Mouse (Mus musculus): ENCODE data around the gene Eif2b3. TPM values are rescaled to one million over a fixed set of nuclear protein-coding genes. Genes with fewer than 3 reads are reported as not detected.

Gene Eif2b3
- polyA plus RNA-seq, 1 experiment from 2014 or later = 45.5 TPM

DNA sequence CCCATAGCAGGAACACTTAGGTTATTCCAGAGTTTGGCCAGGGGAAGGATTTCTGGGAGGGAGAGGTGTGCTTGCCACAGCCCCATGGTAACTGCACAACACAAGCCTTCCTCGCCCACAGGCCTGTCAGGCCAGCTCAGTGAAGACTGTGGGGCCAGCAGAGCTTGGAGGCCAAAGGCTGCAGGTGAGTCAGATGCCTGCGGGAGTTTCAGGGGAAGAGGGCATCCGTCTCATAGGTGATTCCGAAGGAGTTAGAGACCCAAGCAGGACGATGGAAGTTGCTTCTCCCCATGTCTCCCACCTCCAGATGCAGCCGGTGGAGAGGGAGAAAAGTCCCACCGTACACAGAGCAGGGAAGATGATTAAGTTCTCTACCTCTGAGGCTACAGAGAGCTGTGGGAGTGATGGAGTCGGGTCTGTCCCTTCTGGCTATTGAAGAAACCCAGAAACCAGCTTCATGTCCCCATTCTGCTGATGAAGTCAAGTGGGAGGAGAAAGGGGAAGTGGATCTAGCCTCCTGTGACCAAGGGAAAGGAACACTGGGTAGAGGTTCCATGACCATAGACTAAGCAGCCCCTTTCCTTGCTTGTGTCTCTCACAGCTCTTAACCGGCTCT is 107.6 kb downstream of the Eif2b3 start, which contains the start of gene Tctex1d4:
TSS of gene Tctex1d4 (plus strand) at position 120 of the 616 bp plus-strand sequence.
- Histone ChIP-seq H3K9me3 (no peaks in the 10 kb centered on the region), H3K27ac (peak within 1 kb of the TSS; percentile 80), H3K27me3 (no peaks in the 10 kb centered on the region), H3K36me3 (peaks cover 31% of the 10 kb centered on the region), H3K4me2 (replicated peaks) (0 out of 2 replicates have a peak within 1 kb of the TSS, but pooled peaks have one; percentile 9), H3K4me3 (replicated peaks) (no peak within 1 kb of the TSS), H3K4me1 (replicated peaks) (peaks cover 37% of the 10 kb centered on the region), H3K9ac (replicated peaks) (peak within 1 kb of the TSS; percentile 59)
- WGBS = 89% methylated on average over 9 of the region's 9 CpGs
- ATAC-seq = no peak

DNA sequence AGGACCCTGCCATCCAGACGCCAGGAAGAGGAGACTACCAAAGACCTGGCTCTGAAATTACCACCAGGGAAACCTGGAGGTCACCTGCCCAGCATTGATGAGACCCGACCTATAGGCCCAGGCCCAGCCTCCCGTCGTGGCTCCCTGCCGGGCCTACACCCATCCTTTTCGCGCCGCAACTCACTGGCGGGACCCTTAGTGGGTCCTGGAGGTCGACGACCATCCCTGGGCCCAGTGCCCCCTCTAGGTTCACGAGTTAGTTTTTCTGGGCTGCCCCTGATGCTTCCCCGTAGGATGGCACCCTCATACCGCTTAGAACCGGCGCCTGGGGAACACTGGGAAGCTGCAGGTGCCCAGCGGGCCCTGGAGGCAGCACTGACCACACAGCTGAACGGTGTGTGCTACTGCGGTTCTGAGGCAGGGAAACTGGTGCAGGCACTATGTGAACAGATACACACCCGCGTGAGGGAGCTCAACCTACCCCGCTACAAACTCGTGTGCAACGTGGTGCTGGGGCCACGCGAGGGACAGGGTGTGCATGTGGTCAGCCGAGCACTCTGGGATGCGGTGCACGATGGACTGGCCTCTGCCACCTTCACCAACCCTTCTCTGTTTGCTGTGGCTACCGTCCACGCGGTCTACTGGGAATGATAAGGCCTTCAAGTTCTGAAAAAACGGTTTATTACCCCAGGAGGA is 108.9 kb downstream of the Eif2b3 start:
- Histone ChIP-seq H3K27me3 (no peaks in the 10 kb centered on the region), H3K9me3 (no peaks in the 10 kb centered on the region), H3K4me1 (replicated peaks) (peaks cover 50% of the 10 kb centered on the region), H3K4me2 (replicated peaks) (no peak overlapping the region), H3K4me3 (replicated peaks) (no peak overlapping the region), H3K9ac (replicated peaks) (no peak overlapping the region), H3K36me3 (peaks cover 31% of the 10 kb centered on the region), H3K27ac (no peak overlapping the region)
- 93% methylated on average over 33 of the region's 33 CpGs for WGBS
- ATAC-seq = no peak

DNA sequence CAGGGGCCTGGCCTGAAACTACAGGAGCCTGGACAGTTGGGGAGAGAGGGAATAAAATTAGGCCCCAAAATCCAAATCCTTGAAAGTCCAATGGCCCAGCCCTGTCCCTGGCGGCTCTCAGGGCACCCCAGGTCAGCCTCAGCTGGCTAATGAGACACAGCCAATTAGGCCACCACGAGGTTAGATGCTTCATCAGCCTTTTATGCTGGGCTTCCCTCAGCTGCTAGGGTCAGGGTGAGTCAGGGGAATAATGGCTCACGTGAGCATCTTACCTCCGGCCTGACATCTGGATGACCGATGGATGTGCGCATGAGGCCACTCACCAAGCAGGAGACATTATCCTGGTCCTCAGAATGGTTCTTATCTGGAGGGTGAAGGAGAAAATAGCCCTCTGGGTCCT is 111.6 kb downstream of the Eif2b3 start:
- Histone ChIP-seq H3K27ac (no peak overlapping the region), H3K27me3 (no peaks in the 10 kb centered on the region), H3K9ac (replicated peaks) (peak overlapping the region; percentile 41; the same call in 1 of the 2 replicates), H3K4me1 (replicated peaks) (peaks cover 46% of the 10 kb centered on the region), H3K4me2 (replicated peaks) (peak overlapping the region; percentile 86), H3K9me3 (no peaks in the 10 kb centered on the region), H3K4me3 (replicated peaks) (0 out of 2 replicates have a peak overlapping the region, but pooled peaks have one; percentile 84), H3K36me3 (peaks cover 31% of the 10 kb centered on the region)
- 36% methylated on average over 6 of the region's 6 CpGs for WGBS
- ATAC-seq = no peak

DNA sequence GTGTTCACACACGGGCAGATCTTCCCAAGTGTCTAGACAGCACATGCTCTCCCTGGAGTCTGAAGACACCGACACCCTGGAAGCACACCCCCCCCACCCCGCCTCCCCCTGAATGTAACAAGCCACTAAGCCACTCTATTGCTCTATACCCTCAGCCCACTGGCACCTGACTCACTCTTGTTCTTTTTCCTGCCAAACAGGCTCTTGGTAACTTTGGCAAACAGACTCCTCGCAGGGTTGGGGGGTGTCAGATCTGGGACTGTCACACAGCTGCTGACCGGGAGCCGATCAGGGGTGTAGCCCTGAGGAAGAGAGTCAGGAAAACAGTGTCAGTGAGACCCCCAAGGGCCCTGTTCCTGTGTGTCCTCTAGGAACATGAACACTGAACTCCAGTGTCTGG is 112.0 kb downstream of the Eif2b3 start:
- Histone ChIP-seq H3K27ac (peak overlapping the region; percentile 69), H3K4me3 (replicated peaks) (peak overlapping the region; percentile 84), H3K9ac (replicated peaks) (peak overlapping the region; percentile 88; the same call in 1 of the 2 replicates), H3K4me2 (replicated peaks) (peak overlapping the region; percentile 86), H3K27me3 (no peaks in the 10 kb centered on the region; the same call in 1 of the 2 replicates), H3K36me3 (peaks cover 31% of the 10 kb centered on the region), H3K9me3 (no peaks in the 10 kb centered on the region), H3K4me1 (replicated peaks) (peaks cover 42% of the 10 kb centered on the region)
- ATAC-seq = no peak
- whole genome bisulfite sequencing = 47% methylated on average over 6 of the region's 6 CpGs

DNA sequence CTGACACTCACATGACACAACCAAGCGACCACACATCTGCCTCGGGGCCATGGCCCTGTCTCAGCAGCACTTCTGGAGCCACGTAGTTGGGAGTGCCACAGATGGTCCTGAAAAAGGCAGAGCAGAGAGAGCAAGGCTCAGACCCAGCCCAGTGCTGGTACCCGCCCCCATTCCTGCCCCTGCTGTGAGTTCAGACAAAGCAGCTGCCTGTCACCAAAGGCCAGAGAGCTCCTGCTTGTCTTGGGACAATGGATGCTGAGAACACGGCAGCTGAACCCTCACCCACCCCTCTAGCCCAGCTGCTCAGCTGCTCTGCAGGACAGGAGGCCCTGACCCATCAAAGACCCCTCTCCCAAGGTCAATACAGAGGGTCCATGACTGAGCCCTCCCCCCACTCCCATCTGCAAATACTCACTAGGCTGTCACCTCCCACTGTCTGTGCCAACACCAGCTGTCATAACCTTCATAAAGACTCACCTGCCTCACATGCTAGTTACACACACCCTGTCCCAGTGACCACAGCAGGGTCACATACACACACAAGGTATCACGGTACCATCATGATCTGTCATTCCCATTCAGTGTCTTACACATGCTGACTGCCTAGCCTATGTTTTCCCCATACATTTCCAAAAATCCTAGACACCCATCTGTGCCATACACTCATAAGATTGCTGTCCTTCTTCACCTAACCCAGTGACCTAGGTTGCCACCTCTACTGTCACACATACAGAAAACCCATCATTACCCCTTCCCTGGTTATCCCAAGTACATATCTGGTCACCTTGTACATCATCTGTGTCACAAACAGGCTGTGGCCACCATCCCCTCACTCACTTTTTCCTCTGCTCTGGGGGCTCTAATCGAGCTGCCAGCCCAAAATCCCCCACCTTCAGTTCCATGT is 112.9 kb downstream of the Eif2b3 start:
- H3K4me2 ChIP-seq (replicated peaks) = peak overlapping the region; percentile 86
- H3K4me3 ChIP-seq (replicated peaks) = peak overlapping the region; percentile 84
- 3% methylated on average over 7 of the region's 7 CpGs for WGBS
- H3K4me1 ChIP-seq (replicated peaks) = peaks cover 42% of the 10 kb centered on the region
- no peaks in the 10 kb centered on the region for H3K9me3 ChIP-seq
- peak; percentile 66 for ATAC-seq
- H3K27me3 ChIP-seq = no peaks in the 10 kb centered on the region; the same call in 1 of the 2 replicates
- H3K36me3 ChIP-seq = peaks cover 31% of the 10 kb centered on the region
- H3K27ac ChIP-seq = peak overlapping the region; percentile 69
- H3K9ac ChIP-seq (replicated peaks) = peak overlapping the region; percentile 88

DNA sequence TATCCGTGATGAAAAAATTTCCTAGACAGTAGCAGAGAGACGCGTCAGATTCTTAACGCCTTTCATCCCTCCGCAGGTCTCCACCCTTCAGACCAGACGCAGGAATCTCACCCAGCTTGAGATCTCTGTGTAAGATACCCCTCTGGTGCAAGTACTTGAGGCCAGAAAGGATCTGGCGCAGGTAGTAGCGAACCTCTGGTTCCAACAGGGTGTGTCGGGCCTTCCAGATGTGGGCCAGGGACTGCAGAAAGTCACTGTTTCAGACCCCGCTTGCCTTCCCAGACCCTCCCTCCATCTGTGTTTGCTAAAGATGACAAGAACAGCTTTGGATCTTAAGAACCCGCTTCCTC is 113.6 kb downstream of the Eif2b3 start:
- peaks cover 42% of the 10 kb centered on the region for H3K4me1 ChIP-seq (replicated peaks)
- H3K9ac ChIP-seq (replicated peaks) = peak overlapping the region; percentile 88
- no peak for ATAC-seq
- 0 out of 2 replicates have a peak overlapping the region, but pooled peaks have one; percentile 69 for H3K27ac ChIP-seq
- H3K27me3 ChIP-seq = no peaks in the 10 kb centered on the region; the same call in 1 of the 2 replicates
- H3K4me2 ChIP-seq (replicated peaks) = peak overlapping the region; percentile 86
- peaks cover 29% of the 10 kb centered on the region for H3K36me3 ChIP-seq
- WGBS = 4% methylated on average over 11 of the region's 11 CpGs
- no peaks in the 10 kb centered on the region for H3K9me3 ChIP-seq
- peak overlapping the region; percentile 84 for H3K4me3 ChIP-seq (replicated peaks)

DNA sequence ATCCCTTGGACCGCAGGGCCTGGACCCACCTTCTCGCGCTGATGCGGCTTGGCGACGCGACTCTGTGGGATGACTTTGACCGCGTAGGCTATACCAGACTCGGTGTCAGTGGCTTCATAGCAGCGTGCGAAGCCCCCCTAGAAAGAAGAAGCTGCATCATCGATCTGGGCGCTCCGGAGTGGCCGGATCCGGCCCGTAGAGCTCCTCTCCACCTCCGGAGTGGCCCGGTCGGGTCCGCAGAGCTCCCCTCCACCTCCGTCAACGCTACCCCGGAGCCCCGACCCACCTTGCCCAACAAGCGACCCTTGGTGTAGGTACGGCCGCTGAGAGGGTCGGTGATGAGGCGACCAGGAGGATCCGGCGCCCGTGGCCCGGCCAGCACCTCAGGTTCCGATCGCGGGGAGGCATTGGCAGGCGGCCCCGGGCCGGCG is 114.2 kb downstream of the Eif2b3 start:
- peak overlapping the region; percentile 86 for H3K4me2 ChIP-seq (replicated peaks)
- H3K4me1 ChIP-seq (replicated peaks) = peaks cover 42% of the 10 kb centered on the region
- H3K4me3 ChIP-seq (replicated peaks) = peak overlapping the region; percentile 84
- H3K36me3 ChIP-seq = peaks cover 23% of the 10 kb centered on the region
- H3K27ac ChIP-seq = peak overlapping the region; percentile 82
- no peaks in the 10 kb centered on the region for H3K9me3 ChIP-seq
- peak overlapping the region; percentile 88 for H3K9ac ChIP-seq (replicated peaks)
- ATAC-seq = peak; percentile 66
- WGBS = under 1% methylated on average over 42 of the region's 42 CpGs
- no peaks in the 10 kb centered on the region; the same call in 1 of the 2 replicates for H3K27me3 ChIP-seq

DNA sequence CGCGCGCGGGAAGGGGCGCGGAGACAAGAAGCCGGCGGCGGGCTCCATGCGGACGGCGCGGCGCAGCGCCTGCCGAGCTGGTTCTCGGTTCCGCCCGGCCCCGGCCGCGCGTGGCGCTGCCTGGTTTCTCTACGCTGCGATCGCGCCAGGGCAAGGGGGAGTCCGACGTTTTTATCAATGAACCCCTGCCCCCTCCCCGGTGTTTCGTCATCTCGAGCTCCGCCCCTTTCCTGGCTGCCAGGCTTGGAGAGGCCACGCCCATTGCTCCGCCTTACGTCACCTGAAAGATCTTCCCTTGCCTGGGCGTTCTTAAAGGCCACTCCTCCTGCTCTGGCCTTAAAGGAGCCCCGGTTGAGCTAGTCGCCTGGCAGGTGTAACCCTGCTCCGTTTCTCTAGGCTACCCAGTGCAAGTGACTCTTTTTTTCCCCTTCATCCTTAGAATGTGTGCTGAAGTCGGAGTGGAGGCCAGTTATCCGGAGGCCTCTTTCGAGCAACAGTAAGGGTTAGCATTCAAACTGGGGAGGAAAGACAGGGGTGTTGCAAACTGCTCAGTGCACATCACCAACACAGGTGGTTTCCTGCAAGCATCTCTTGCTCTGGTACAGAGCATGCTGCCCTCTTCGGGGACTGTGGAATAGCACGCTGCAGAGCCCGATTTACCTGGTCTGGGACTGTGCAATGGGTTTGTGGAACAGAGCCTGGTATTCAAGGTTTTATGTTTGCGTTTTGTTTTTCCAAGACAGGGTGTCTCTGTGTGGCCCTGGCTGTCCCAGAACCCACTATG is 114.8 kb downstream of the Eif2b3 start, which contains the start of gene Plk3:
TSS of gene Plk3 (minus strand) at position 147 of the 784 bp plus-strand sequence.
- Histone ChIP-seq H3K9me3 (no peaks in the 10 kb centered on the region), H3K27ac (peak within 1 kb of the TSS; percentile 82), H3K4me1 (replicated peaks) (peaks cover 42% of the 10 kb centered on the region), H3K36me3 (peaks cover 16% of the 10 kb centered on the region), H3K27me3 (no peaks in the 10 kb centered on the region; the same call in 1 of the 2 replicates), H3K9ac (replicated peaks) (peak within 1 kb of the TSS; percentile 88), H3K4me3 (replicated peaks) (peak within 1 kb of the TSS; percentile 84), H3K4me2 (replicated peaks) (peak within 1 kb of the TSS; percentile 86)
- 2% methylated on average over 48 of the region's 48 CpGs for WGBS
- peak; percentile 93 for ATAC-seq

DNA sequence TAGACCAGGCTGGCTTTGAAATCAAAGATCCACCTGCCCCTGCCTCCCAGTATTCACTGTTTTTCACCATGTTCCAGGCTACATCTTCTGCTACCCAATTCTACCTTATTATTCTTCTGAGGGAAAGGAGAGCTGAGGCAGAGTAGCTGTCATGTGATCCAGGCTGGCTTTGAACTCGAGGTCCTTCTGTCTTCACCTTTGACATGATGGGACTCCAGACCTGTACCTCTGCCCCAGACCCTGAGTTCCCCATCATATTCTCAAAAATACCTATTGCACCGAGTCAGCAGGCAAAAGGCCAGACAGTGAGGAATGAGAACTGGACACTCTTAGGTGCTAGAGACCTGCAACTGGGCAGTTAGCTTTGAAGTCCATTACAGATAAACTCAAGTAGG is 115.4 kb downstream of the Eif2b3 start:
- 34% methylated on average over 2 of the region's 2 CpGs for WGBS
- peak overlapping the region; percentile 84 for H3K4me3 ChIP-seq (replicated peaks)
- H3K36me3 ChIP-seq = peaks cover 10% of the 10 kb centered on the region
- H3K9ac ChIP-seq (replicated peaks) = no peak overlapping the region
- peak overlapping the region; percentile 86 for H3K4me2 ChIP-seq (replicated peaks)
- H3K27ac ChIP-seq = peak overlapping the region; percentile 56; the same call in 1 of the 2 replicates
- no peaks in the 10 kb centered on the region; the same call in 1 of the 2 replicates for H3K27me3 ChIP-seq
- H3K4me1 ChIP-seq (replicated peaks) = peaks cover 42% of the 10 kb centered on the region
- no peaks in the 10 kb centered on the region for H3K9me3 ChIP-seq
- ATAC-seq = no peak

DNA sequence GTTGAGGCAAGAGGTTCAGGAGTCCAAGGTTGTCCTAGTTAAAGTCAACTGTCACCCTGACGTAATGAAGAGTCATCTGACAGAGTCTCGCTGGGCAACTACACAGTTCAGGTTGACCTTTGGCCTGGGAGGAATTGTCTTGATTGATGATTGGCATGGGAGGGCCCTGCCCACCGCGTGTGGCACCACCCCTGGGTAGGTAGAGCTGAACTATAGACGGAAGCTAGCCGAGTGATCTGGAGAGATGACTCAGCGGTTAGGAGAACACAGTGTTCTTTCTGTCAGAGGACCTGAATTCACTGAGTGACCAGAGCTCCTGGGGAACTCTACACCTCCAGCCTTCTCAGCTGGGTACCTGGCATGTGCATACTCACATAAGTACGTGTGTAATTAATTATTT is 116.8 kb downstream of the Eif2b3 start:
- Histone ChIP-seq H3K4me1 (replicated peaks) (peaks cover 33% of the 10 kb centered on the region), H3K27ac (no peak overlapping the region), H3K4me3 (replicated peaks) (no peak overlapping the region), H3K36me3 (no peaks in the 10 kb centered on the region), H3K9me3 (no peaks in the 10 kb centered on the region), H3K4me2 (replicated peaks) (no peak overlapping the region), H3K27me3 (no peaks in the 10 kb centered on the region; the same call in 1 of the 2 replicates), H3K9ac (replicated peaks) (no peak overlapping the region)
- WGBS = 18% methylated on average over 8 of the region's 8 CpGs
- no peak for ATAC-seq

All from midbrain, embryonic 13.5 days (tissue).